Mouse (Mus musculus) erythroblast, embryonic 14.5 days (primary cell): ENCODE data around the gene Hmga1. TPM values are rescaled to one million over a fixed set of nuclear protein-coding genes. Genes with fewer than 3 reads are reported as not detected.

ENCODE experiments used
- H3K27me3 ChIP-seq: 2 replicates; pipeline ENCODE4 v1.6.1; 2012; ENCODE audit warnings: inconsistent platforms; ENCODE audit not compliant: control insufficient read depth
- H3K36me3 ChIP-seq: 2 replicates; pipeline ENCODE4 v1.6.1; 2012; ENCODE audit warnings: mild to moderate bottlenecking, inconsistent platforms; ENCODE audit not compliant: control insufficient read depth
- H3K4me1 ChIP-seq: 2 replicates; pipeline ENCODE4 v1.6.1; 2012; ENCODE audit warnings: inconsistent platforms; ENCODE audit not compliant: control insufficient read depth
- H3K4me3 ChIP-seq: replicated peaks from 2 replicates; pipeline ENCODE3; 2012; ENCODE audit warnings: moderate library complexity, mild to moderate bottlenecking, inconsistent platforms
- H3K9me3 ChIP-seq: 2 replicates; pipeline ENCODE4 v1.6.1; 2012; ENCODE audit warnings: low read length, inconsistent platforms, mixed read lengths; ENCODE audit not compliant: control insufficient read depth
- GATA1 ChIP-seq: IDR thresholded peaks from 2 replicates; pipeline ENCODE4 v1.6.1; 2012; ENCODE audit warnings: low read length, inconsistent platforms, mixed read lengths
- TAL1 ChIP-seq: IDR thresholded peaks from 3 replicates; pipeline ENCODE4 v1.6.1; 2012; ENCODE audit warnings: low read length, inconsistent platforms, mixed read lengths
- polyA plus RNA-seq: library from polyadenylated mRNA; stranded (reverse); fragments of >175 nt; gene quantifications from 2 replicates; pipeline ENCODE4 v1.2.3, GENCODE M21; 2012

Hmga1 gene
- polyA plus RNA-seq, 1 experiment, result 57.3 TPM

- H3K27me3 ChIP-seq, result peaks cover 3% of the 10 kb centered on the region; the same call in 1 of the 2 replicates
- no peaks in the 10 kb centered on the region for H3K9me3 ChIP-seq
- H3K4me3 ChIP-seq, result peak overlapping the region; percentile 82
- peaks cover 66% of the 10 kb centered on the region for H3K4me1 ChIP-seq
- peaks cover 11% of the 10 kb centered on the region for H3K36me3 ChIP-seq
- TF ChIP-seq TAL1, result no peak
- no peak for TF ChIP-seq GATA1
Measured at GRCm38 (mm10) chr17:27555512-27556172, 655 bp upstream of the Hmga1 start.

- no peaks in the 10 kb centered on the region for H3K9me3 ChIP-seq
- peaks cover 76% of the 10 kb centered on the region for H3K4me1 ChIP-seq
- TF ChIP-seq TAL1, result no peak
- no peak for TF ChIP-seq GATA1
- peak overlapping the region; percentile 82 for H3K4me3 ChIP-seq
- peaks cover 3% of the 10 kb centered on the region; the same call in 1 of the 2 replicates for H3K27me3 ChIP-seq
- peaks cover 27% of the 10 kb centered on the region for H3K36me3 ChIP-seq
Measured at GRCm38 (mm10) chr17:27557181-27557926, 1.1 kb downstream of the Hmga1 start.

- peaks cover 3% of the 10 kb centered on the region; the same call in 1 of the 2 replicates for H3K27me3 ChIP-seq
- H3K4me1 ChIP-seq, result peaks cover 69% of the 10 kb centered on the region
- peaks cover 27% of the 10 kb centered on the region for H3K36me3 ChIP-seq
- H3K9me3 ChIP-seq, result no peaks in the 10 kb centered on the region
- TF ChIP-seq GATA1 (no peak), TAL1 (no peak)
- peak overlapping the region; percentile 82 for H3K4me3 ChIP-seq
Measured at GRCm38 (mm10) chr17:27557927-27558661, 1.8 kb downstream of the Hmga1 start.

- peaks cover 70% of the 10 kb centered on the region for H3K4me1 ChIP-seq
- no peaks in the 10 kb centered on the region for H3K9me3 ChIP-seq
- H3K4me3 ChIP-seq, result peak overlapping the region; percentile 82
- TF ChIP-seq GATA1 (no peak), TAL1 (no peak)
- peaks cover 30% of the 10 kb centered on the region for H3K36me3 ChIP-seq
- peaks cover 3% of the 10 kb centered on the region; the same call in 1 of the 2 replicates for H3K27me3 ChIP-seq
Measured at GRCm38 (mm10) chr17:27558845-27559244, 2.5 kb downstream of the Hmga1 start.

- no peaks in the 10 kb centered on the region for H3K9me3 ChIP-seq
- peaks cover 36% of the 10 kb centered on the region for H3K36me3 ChIP-seq
- peaks cover 3% of the 10 kb centered on the region; the same call in 1 of the 2 replicates for H3K27me3 ChIP-seq
- TF ChIP-seq GATA1 (no peak), TAL1 (no peak)
- H3K4me3 ChIP-seq, result no peak overlapping the region
- H3K4me1 ChIP-seq, result peaks cover 72% of the 10 kb centered on the region
Measured at GRCm38 (mm10) chr17:27559596-27559995, 3.3 kb downstream of the Hmga1 start.

- Histone ChIP-seq H3K4me3 (no peak overlapping the region), H3K36me3 (peaks cover 36% of the 10 kb centered on the region), H3K27me3 (peaks cover 1% of the 10 kb centered on the region; the same call in 1 of the 2 replicates), H3K9me3 (no peaks in the 10 kb centered on the region), H3K4me1 (peaks cover 71% of the 10 kb centered on the region)
- TF ChIP-seq TAL1, result no peak
- TF ChIP-seq GATA1, result no peak
Measured at GRCm38 (mm10) chr17:27560926-27561480, 4.7 kb downstream of the Hmga1 start.

GRCm38 (mm10) chr17:27561809-27562526, 5.7 kb downstream of the Hmga1 start:
- Histone ChIP-seq H3K27me3 (peaks cover 10% of the 10 kb centered on the region), H3K36me3 (peaks cover 36% of the 10 kb centered on the region), H3K4me1 (peaks cover 72% of the 10 kb centered on the region), H3K9me3 (no peaks in the 10 kb centered on the region), H3K4me3 (no peak overlapping the region)
- TF ChIP-seq GATA1 (no peak), TAL1 (no peak)

- Histone ChIP-seq H3K4me1 (peaks cover 56% of the 10 kb centered on the region), H3K36me3 (peaks cover 35% of the 10 kb centered on the region), H3K27me3 (peaks cover 21% of the 10 kb centered on the region), H3K4me3 (no peak overlapping the region), H3K9me3 (no peaks in the 10 kb centered on the region)
- TF ChIP-seq TAL1 (no peak), GATA1 (no peak)
Measured at GRCm38 (mm10) chr17:27563771-27564244, 7.5 kb downstream of the Hmga1 start.
